Mouse (Mus musculus) embryonic fibroblast, embryonic 13.5 days (primary cell): ENCODE measurements around the gene Gm20425.

Experiments used
- CTCF ChIP-seq: IDR thresholded peaks from 2 replicates; pipeline ENCODE4 v1.5.1; 2011; ENCODE audit warnings: mild to moderate bottlenecking, control low read depth, low read length, moderate library complexity, borderline replicate concordance; ENCODE audit not compliant: insufficient read depth
- POLR2A ChIP-seq: IDR thresholded peaks from 2 replicates; pipeline ENCODE4 v1.6.1; 2011; ENCODE audit warnings: low read depth, mild to moderate bottlenecking, control low read depth, low read length, moderate library complexity

- TF ChIP-seq CTCF, result no peak
- TF ChIP-seq POLR2A, result no peak
Observed at GRCm38 (mm10) chr9:103141266-103141665, 88.8 kb downstream of the Gm20425 start.
